Mouse (Mus musculus): ENCODE data around the gene Aamp. TPM values are rescaled to one million over a fixed set of nuclear protein-coding genes. Genes with fewer than 3 reads are reported as not detected.
"Not testable (repeated sequence)": the region's sequence is repeated elsewhere in the genome, so short reads cannot be mapped to it uniquely, and the experiment has no call there.

Gene Aamp
- polyA plus RNA-seq (2015; fragmentation: Nextera tagmentation; extraction: Ambion mirVana): 232 and 249 TPM in 2 replicates

- Histone ChIP-seq H3K4me1 (peaks cover 37% of the 10 kb centered on the region), H3K36me3 (peaks cover 53% of the 10 kb centered on the region), H3K9me3 (no peaks in the 10 kb centered on the region), H3K27ac (peak within 1 kb of the TSS; percentile 85), H3K9ac (peak within 1 kb of the TSS; percentile 79), H3K27me3 (no peaks in the 10 kb centered on the region), H3K4me2 (peak within 1 kb of the TSS; percentile 79), H3K4me3 (peak within 1 kb of the TSS; percentile 90)
- WGBS: under 1% methylated on average over 56 of the region's 56 CpGs
- ATAC-seq (ENCODE audit: insufficient number of reproducible peaks, low FRiP score, low TSS enrichment, low read depth): peak; percentile 97
Observed at GRCm38 (mm10) chr1:74284543-74285160, at the start of gene Aamp, which contains the start of gene Pnkd. Aamp (minus strand) TSS chr1:74284738. Pnkd (plus strand) TSS chr1:74284930.

- no peak for ATAC-seq (ENCODE audit: insufficient number of reproducible peaks, low FRiP score, low TSS enrichment, low read depth)
- H3K27ac ChIP-seq: peak overlapping the region; percentile 85
- peaks cover 41% of the 10 kb centered on the region for H3K4me1 ChIP-seq
- WGBS: 4% methylated on average over 9 of the region's 9 CpGs
- no peaks in the 10 kb centered on the region for H3K36me3 ChIP-seq
- peak overlapping the region; percentile 54 for H3K4me3 ChIP-seq
- H3K9ac ChIP-seq: peak overlapping the region; percentile 32
- H3K9me3 ChIP-seq: no peaks in the 10 kb centered on the region
- H3K27me3 ChIP-seq: no peaks in the 10 kb centered on the region
- H3K4me2 ChIP-seq: peak overlapping the region; percentile 83
Observed at GRCm38 (mm10) chr1:74332930-74333329, 48.4 kb upstream of the Aamp start.

- Histone ChIP-seq H3K9ac (peak overlapping the region; percentile 32), H3K27me3 (no peaks in the 10 kb centered on the region), H3K27ac (peak overlapping the region; percentile 85), H3K36me3 (no peaks in the 10 kb centered on the region), H3K4me2 (peak overlapping the region; percentile 83), H3K4me3 (peak overlapping the region; percentile 54), H3K4me1 (peaks cover 37% of the 10 kb centered on the region), H3K9me3 (no peaks in the 10 kb centered on the region)
- under 1% methylated on average over 36 of the region's 36 CpGs for WGBS
- peak; percentile 93 for ATAC-seq (ENCODE audit: insufficient number of reproducible peaks, low FRiP score, low TSS enrichment, low read depth)
Observed at GRCm38 (mm10) chr1:74332241-74332763, 47.8 kb upstream of the Aamp start.

- Histone ChIP-seq H3K9me3 (no peaks in the 10 kb centered on the region), H3K27ac (peak overlapping the region; percentile 85), H3K4me2 (no peak overlapping the region), H3K4me1 (peaks cover 37% of the 10 kb centered on the region), H3K27me3 (no peaks in the 10 kb centered on the region), H3K9ac (no peak overlapping the region), H3K36me3 (no peaks in the 10 kb centered on the region), H3K4me3 (no peak overlapping the region)
- 70% methylated on average over 4 of the region's 4 CpGs for WGBS
- ATAC-seq (ENCODE audit: insufficient number of reproducible peaks, low FRiP score, low TSS enrichment, low read depth): no peak
Observed at GRCm38 (mm10) chr1:74331046-74331681, 46.6 kb upstream of the Aamp start.

- no peak overlapping the region for H3K27ac ChIP-seq
- H3K4me3 ChIP-seq: no peak overlapping the region
- no peaks in the 10 kb centered on the region for H3K9me3 ChIP-seq
- H3K9ac ChIP-seq: no peak overlapping the region
- no peaks in the 10 kb centered on the region for H3K27me3 ChIP-seq
- no peak overlapping the region for H3K4me2 ChIP-seq
- H3K36me3 ChIP-seq: no peaks in the 10 kb centered on the region
- WGBS: 71% methylated on average over 7 of the region's 7 CpGs
- peaks cover 34% of the 10 kb centered on the region for H3K4me1 ChIP-seq
- ATAC-seq (ENCODE audit: insufficient number of reproducible peaks, low FRiP score, low TSS enrichment, low read depth): no peak
Observed at GRCm38 (mm10) chr1:74329899-74330431, 45.4 kb upstream of the Aamp start.

GRCm38 (mm10) chr1:74326916-74327315 is 42.4 kb upstream of the Aamp start:
- not testable (repeated sequence) for H3K27ac ChIP-seq; H3K36me3 ChIP-seq; H3K4me3 ChIP-seq; H3K4me2 ChIP-seq; H3K9me3 ChIP-seq; ATAC-seq (ENCODE audit: insufficient number of reproducible peaks, low FRiP score, low TSS enrichment, low read depth); H3K9ac ChIP-seq; H3K27me3 ChIP-seq
- peaks cover 12% of the 10 kb centered on the region for H3K4me1 ChIP-seq
- 74% methylated on average over 2 of the region's 2 CpGs for WGBS

GRCm38 (mm10) chr1:74321396-74321795 is 36.9 kb upstream of the Aamp start:
- Histone ChIP-seq H3K27ac (no peak overlapping the region), H3K36me3 (no peaks in the 10 kb centered on the region), H3K9ac (no peak overlapping the region), H3K4me2 (no peak overlapping the region), H3K4me1 (no peaks in the 10 kb centered on the region), H3K4me3 (no peak overlapping the region), H3K9me3 (no peaks in the 10 kb centered on the region), H3K27me3 (no peaks in the 10 kb centered on the region)
- WGBS: 75% methylated on average over 3 of the region's 3 CpGs
- ATAC-seq (ENCODE audit: insufficient number of reproducible peaks, low FRiP score, low TSS enrichment, low read depth): no peak

GRCm38 (mm10) chr1:74318711-74319110 is 34.2 kb upstream of the Aamp start:
- 90% methylated on average over 3 of the region's 3 CpGs for WGBS
- Histone ChIP-seq H3K9ac (no peak overlapping the region), H3K4me1 (0 out of 2 replicates have a peak, but pooled peaks cover under 1% of the 10 kb centered on the region), H3K27ac (no peak overlapping the region), H3K9me3 (no peaks in the 10 kb centered on the region), H3K36me3 (no peaks in the 10 kb centered on the region), H3K27me3 (no peaks in the 10 kb centered on the region), H3K4me2 (no peak overlapping the region), H3K4me3 (no peak overlapping the region)
- no peak for ATAC-seq (ENCODE audit: insufficient number of reproducible peaks, low FRiP score, low TSS enrichment, low read depth)

- no peaks in the 10 kb centered on the region for H3K36me3 ChIP-seq
- H3K27me3 ChIP-seq: no peaks in the 10 kb centered on the region
- ATAC-seq (ENCODE audit: insufficient number of reproducible peaks, low FRiP score, low TSS enrichment, low read depth): no peak
- H3K4me1 ChIP-seq: 0 out of 2 replicates have a peak, but pooled peaks cover 3% of the 10 kb centered on the region
- no peak overlapping the region for H3K9ac ChIP-seq
- no peak overlapping the region for H3K4me2 ChIP-seq
- H3K4me3 ChIP-seq: no peak overlapping the region
- H3K9me3 ChIP-seq: no peaks in the 10 kb centered on the region
- 65% methylated on average over 4 of the region's 4 CpGs for WGBS
- no peak overlapping the region for H3K27ac ChIP-seq
Observed at GRCm38 (mm10) chr1:74316114-74316827, 31.7 kb upstream of the Aamp start.

GRCm38 (mm10) chr1:74314796-74315195 is 30.3 kb upstream of the Aamp start:
- ATAC-seq (ENCODE audit: insufficient number of reproducible peaks, low FRiP score, low TSS enrichment, low read depth): no peak
- no peak overlapping the region for H3K4me2 ChIP-seq
- no peak overlapping the region for H3K27ac ChIP-seq
- H3K27me3 ChIP-seq: no peaks in the 10 kb centered on the region
- H3K9me3 ChIP-seq: no peaks in the 10 kb centered on the region
- WGBS: 82% methylated on average over 3 of the region's 3 CpGs
- no peaks in the 10 kb centered on the region for H3K36me3 ChIP-seq
- H3K4me3 ChIP-seq: no peak overlapping the region
- H3K4me1 ChIP-seq: peaks cover 6% of the 10 kb centered on the region; the same call in 1 of the 2 replicates
- H3K9ac ChIP-seq: no peak overlapping the region

GRCm38 (mm10) chr1:74313049-74313692 is 28.6 kb upstream of the Aamp start:
- Histone ChIP-seq H3K9ac (no peak overlapping the region), H3K9me3 (no peaks in the 10 kb centered on the region), H3K4me1 (peaks cover 6% of the 10 kb centered on the region; the same call in 1 of the 2 replicates), H3K4me3 (no peak overlapping the region), H3K27ac (no peak overlapping the region), H3K36me3 (no peaks in the 10 kb centered on the region), H3K27me3 (no peaks in the 10 kb centered on the region), H3K4me2 (no peak overlapping the region)
- whole genome bisulfite sequencing: 1% methylated on average over 3 of the region's 3 CpGs
- ATAC-seq (ENCODE audit: insufficient number of reproducible peaks, low FRiP score, low TSS enrichment, low read depth): 0 out of 2 replicates have a peak, but pooled peaks have one; percentile 35

Data from limb, embryonic 15.5 days (tissue).